Mouse (Mus musculus) layer of hippocampus, postnatal 14 days (tissue): ENCODE data around the gene Camta1. TPM values are rescaled to one million over a fixed set of nuclear protein-coding genes. Genes with fewer than 3 reads are reported as not detected.

Experiments used
- DNase-seq, 2 experiments: peaks; one replicate each; pipeline ENCODE4 v3.0.0; 2021 to 2022; ENCODE audit warnings: low spot score in 2 of 2, mixed read lengths in 1 of 2
- total RNA-seq, 2 experiments: library from RNA; stranded (reverse); gene quantifications; 2 replicates each; pipeline ENCODE4 v1.2.3; 2021

Gene Camta1
- total RNA-seq, 2 experiments from 2014 or later = 230 to 235 TPM

GRCm38 (mm10) chr4:151741249-151742137 lies 120.2 kb downstream of the Camta1 start:
- no peak for DNase-seq

GRCm38 (mm10) chr4:151739348-151739956 lies 122.2 kb downstream of the Camta1 start:
- DNase-seq = no peak

GRCm38 (mm10) chr4:151738875-151739274 lies 122.8 kb downstream of the Camta1 start:
- DNase-seq = no peak

- DNase-seq = peak in 1 of 2 experiments; percentile 36
These were observed 123.4 kb downstream of the Camta1 start for GRCm38 (mm10) chr4:151738280-151738679.

GRCm38 (mm10) chr4:151732668-151733067 lies 129.0 kb downstream of the Camta1 start:
- DNase-seq = peak in 1 of 2 experiments; percentile 33

- no peak for DNase-seq
These were observed 131.5 kb downstream of the Camta1 start for GRCm38 (mm10) chr4:151730037-151730759.

GRCm38 (mm10) chr4:151729116-151729515 lies 132.6 kb downstream of the Camta1 start:
- no peak for DNase-seq

GRCm38 (mm10) chr4:151728391-151729065 lies 133.1 kb downstream of the Camta1 start:
- peak in 1 of 2 experiments; percentile 39 for DNase-seq

- DNase-seq = no peak
These were observed 135.3 kb downstream of the Camta1 start for GRCm38 (mm10) chr4:151726396-151726795.

GRCm38 (mm10) chr4:151724897-151725296 lies 136.8 kb downstream of the Camta1 start:
- no peak for DNase-seq

- DNase-seq = no peak
These were observed 140.8 kb downstream of the Camta1 start for GRCm38 (mm10) chr4:151720722-151721467.

GRCm38 (mm10) chr4:151718866-151719475 lies 142.7 kb downstream of the Camta1 start:
- no peak for DNase-seq

GRCm38 (mm10) chr4:151717864-151718263 lies 143.8 kb downstream of the Camta1 start:
- DNase-seq = no peak

GRCm38 (mm10) chr4:151713714-151714113 lies 148.0 kb downstream of the Camta1 start:
- no peak for DNase-seq

GRCm38 (mm10) chr4:151711406-151711805 lies 150.3 kb downstream of the Camta1 start:
- DNase-seq = no peak

- no peak for DNase-seq
These were observed 151.2 kb downstream of the Camta1 start for GRCm38 (mm10) chr4:151710522-151710921.

- DNase-seq = no peak
These were observed 152.4 kb downstream of the Camta1 start for GRCm38 (mm10) chr4:151709269-151709668.

- DNase-seq = no peak
These were observed 158.5 kb downstream of the Camta1 start for GRCm38 (mm10) chr4:151703069-151703735.

GRCm38 (mm10) chr4:151702463-151702862 lies 159.2 kb downstream of the Camta1 start:
- no peak for DNase-seq
